Mouse (Mus musculus): ENCODE measurements around the gene Rpl19. TPM values are rescaled to one million over a fixed set of nuclear protein-coding genes. Genes with fewer than 3 reads are reported as not detected.

Gene Rpl19
- polyA plus RNA-seq, 1 experiment: 1,033 TPM

GRCm38 (mm10) chr11:98002627-98003026 is 23.9 kb upstream of the Rpl19 start:
- no peaks in the 10 kb centered on the region for H3K27me3 ChIP-seq (ENCODE audit: control insufficient read depth, insufficient read depth, low read length)
- peak overlapping the region; percentile 99 for H3K27ac ChIP-seq (ENCODE audit: control insufficient read depth, insufficient read depth, low read length)
- peak overlapping the region; percentile 26 for H3K4me3 ChIP-seq (ENCODE audit: control insufficient read depth, insufficient read depth, low read length)
- peak; percentile 94 for DNase-seq
- WGBS: 55% methylated on average over 12 of the region's 12 CpGs
- H3K4me1 ChIP-seq (replicated peaks; ENCODE audit: control insufficient read depth, insufficient read depth, low read length): peaks cover 55% of the 10 kb centered on the region
- H3K36me3 ChIP-seq (ENCODE audit: control insufficient read depth, insufficient read depth, low read length): no peaks in the 10 kb centered on the region
- TF ChIP-seq POLR2A (IDR thresholded peaks at IDR 0.05; ENCODE audit: control insufficient read depth, extremely low read depth, insufficient read depth, low read length, poor library complexity) (no peak; the same call in 1 of the 2 replicates), CTCF (IDR thresholded peaks at IDR 0.05; ENCODE audit: borderline replicate concordance, control insufficient read depth, extremely low read depth, insufficient read depth, low read length, poor library complexity) (peak; percentile 83; the same call in 1 of the 2 replicates)

GRCm38 (mm10) chr11:98003171-98003671 is 23.3 kb upstream of the Rpl19 start:
- Histone ChIP-seq H3K36me3 (ENCODE audit: control insufficient read depth, insufficient read depth, low read length) (no peaks in the 10 kb centered on the region), H3K4me1 (replicated peaks; ENCODE audit: control insufficient read depth, insufficient read depth, low read length) (peaks cover 53% of the 10 kb centered on the region), H3K27me3 (ENCODE audit: control insufficient read depth, insufficient read depth, low read length) (no peaks in the 10 kb centered on the region), H3K27ac (ENCODE audit: control insufficient read depth, insufficient read depth, low read length) (no peak overlapping the region), H3K4me3 (ENCODE audit: control insufficient read depth, insufficient read depth, low read length) (peak overlapping the region; percentile 10)
- WGBS: 86% methylated on average over 17 of the region's 17 CpGs
- TF ChIP-seq POLR2A (IDR thresholded peaks at IDR 0.05; ENCODE audit: control insufficient read depth, extremely low read depth, insufficient read depth, low read length, poor library complexity) (no peak; the same call in 1 of the 2 replicates), CTCF (IDR thresholded peaks at IDR 0.05; ENCODE audit: borderline replicate concordance, control insufficient read depth, extremely low read depth, insufficient read depth, low read length, poor library complexity) (no peak)
- DNase-seq: no peak

- 70% methylated on average over 8 of the region's 8 CpGs for WGBS
- Histone ChIP-seq H3K27ac (ENCODE audit: control insufficient read depth, insufficient read depth, low read length) (no peak overlapping the region), H3K36me3 (ENCODE audit: control insufficient read depth, insufficient read depth, low read length) (no peaks in the 10 kb centered on the region), H3K4me3 (ENCODE audit: control insufficient read depth, insufficient read depth, low read length) (no peak overlapping the region), H3K27me3 (ENCODE audit: control insufficient read depth, insufficient read depth, low read length) (no peaks in the 10 kb centered on the region), H3K4me1 (replicated peaks; ENCODE audit: control insufficient read depth, insufficient read depth, low read length) (peaks cover 48% of the 10 kb centered on the region)
- no peak for DNase-seq
- TF ChIP-seq POLR2A (IDR thresholded peaks at IDR 0.05; ENCODE audit: control insufficient read depth, extremely low read depth, insufficient read depth, low read length, poor library complexity) (no peak), CTCF (IDR thresholded peaks at IDR 0.05; ENCODE audit: borderline replicate concordance, control insufficient read depth, extremely low read depth, insufficient read depth, low read length, poor library complexity) (no peak)
Measured at GRCm38 (mm10) chr11:98004161-98004560, 22.3 kb upstream of the Rpl19 start.

DNA sequence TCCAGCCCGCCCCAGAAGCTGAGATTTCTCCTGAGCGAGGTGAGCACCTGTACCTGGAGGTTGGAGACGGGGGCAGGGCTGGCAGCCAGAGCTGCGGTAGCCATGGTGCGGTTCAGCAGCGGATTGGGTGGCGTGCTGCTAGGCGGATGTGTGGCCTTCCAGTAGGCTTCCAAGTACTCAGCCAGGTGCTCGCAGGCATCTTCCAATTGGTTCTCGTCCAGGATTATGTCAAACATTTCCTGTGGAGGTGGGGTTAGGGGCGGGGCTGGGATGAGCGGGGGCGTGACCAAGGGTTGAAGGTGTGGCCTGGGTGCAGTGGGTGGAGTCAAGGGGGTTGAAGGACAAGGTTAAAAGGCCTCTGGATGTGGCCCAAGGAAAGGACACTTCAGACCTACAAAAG is 21.4 kb upstream of the Rpl19 start:
- TF ChIP-seq CTCF (IDR thresholded peaks at IDR 0.05; ENCODE audit: borderline replicate concordance, control insufficient read depth, extremely low read depth, insufficient read depth, low read length, poor library complexity) (no peak), POLR2A (IDR thresholded peaks at IDR 0.05; ENCODE audit: control insufficient read depth, extremely low read depth, insufficient read depth, low read length, poor library complexity) (no peak)
- H3K4me3 ChIP-seq (ENCODE audit: control insufficient read depth, insufficient read depth, low read length): no peak overlapping the region
- DNase-seq: no peak
- peaks cover 41% of the 10 kb centered on the region for H3K4me1 ChIP-seq (replicated peaks; ENCODE audit: control insufficient read depth, insufficient read depth, low read length)
- no peaks in the 10 kb centered on the region for H3K36me3 ChIP-seq (ENCODE audit: control insufficient read depth, insufficient read depth, low read length)
- WGBS: 91% methylated on average over 13 of the region's 13 CpGs
- H3K27me3 ChIP-seq (ENCODE audit: control insufficient read depth, insufficient read depth, low read length): no peaks in the 10 kb centered on the region
- H3K27ac ChIP-seq (ENCODE audit: control insufficient read depth, insufficient read depth, low read length): no peak overlapping the region

- TF ChIP-seq CTCF (IDR thresholded peaks at IDR 0.05; ENCODE audit: borderline replicate concordance, control insufficient read depth, extremely low read depth, insufficient read depth, low read length, poor library complexity): no peak
- TF ChIP-seq POLR2A (IDR thresholded peaks at IDR 0.05; ENCODE audit: control insufficient read depth, extremely low read depth, insufficient read depth, low read length, poor library complexity): no peak
- peaks cover 37% of the 10 kb centered on the region for H3K4me1 ChIP-seq (replicated peaks; ENCODE audit: control insufficient read depth, insufficient read depth, low read length)
- H3K36me3 ChIP-seq (ENCODE audit: control insufficient read depth, insufficient read depth, low read length): no peaks in the 10 kb centered on the region
- DNase-seq: no peak
- WGBS: 95% methylated on average over 10 of the region's 10 CpGs
- no peak overlapping the region for H3K4me3 ChIP-seq (ENCODE audit: control insufficient read depth, insufficient read depth, low read length)
- H3K27ac ChIP-seq (ENCODE audit: control insufficient read depth, insufficient read depth, low read length): no peak overlapping the region
- H3K27me3 ChIP-seq (ENCODE audit: control insufficient read depth, insufficient read depth, low read length): no peaks in the 10 kb centered on the region
Measured at GRCm38 (mm10) chr11:98005686-98006085, 20.8 kb upstream of the Rpl19 start.

GRCm38 (mm10) chr11:98008087-98008486 is 18.4 kb upstream of the Rpl19 start:
- TF ChIP-seq CTCF (IDR thresholded peaks at IDR 0.05; ENCODE audit: borderline replicate concordance, control insufficient read depth, extremely low read depth, insufficient read depth, low read length, poor library complexity): no peak
- TF ChIP-seq POLR2A (IDR thresholded peaks at IDR 0.05; ENCODE audit: control insufficient read depth, extremely low read depth, insufficient read depth, low read length, poor library complexity): no peak
- no peak overlapping the region for H3K4me3 ChIP-seq (ENCODE audit: control insufficient read depth, insufficient read depth, low read length)
- H3K36me3 ChIP-seq (ENCODE audit: control insufficient read depth, insufficient read depth, low read length): no peaks in the 10 kb centered on the region
- WGBS: 36% methylated on average over 11 of the region's 11 CpGs
- no peak overlapping the region for H3K27ac ChIP-seq (ENCODE audit: control insufficient read depth, insufficient read depth, low read length)
- H3K27me3 ChIP-seq (ENCODE audit: control insufficient read depth, insufficient read depth, low read length): no peaks in the 10 kb centered on the region
- H3K4me1 ChIP-seq (replicated peaks; ENCODE audit: control insufficient read depth, insufficient read depth, low read length): peaks cover 16% of the 10 kb centered on the region
- DNase-seq: no peak

DNA sequence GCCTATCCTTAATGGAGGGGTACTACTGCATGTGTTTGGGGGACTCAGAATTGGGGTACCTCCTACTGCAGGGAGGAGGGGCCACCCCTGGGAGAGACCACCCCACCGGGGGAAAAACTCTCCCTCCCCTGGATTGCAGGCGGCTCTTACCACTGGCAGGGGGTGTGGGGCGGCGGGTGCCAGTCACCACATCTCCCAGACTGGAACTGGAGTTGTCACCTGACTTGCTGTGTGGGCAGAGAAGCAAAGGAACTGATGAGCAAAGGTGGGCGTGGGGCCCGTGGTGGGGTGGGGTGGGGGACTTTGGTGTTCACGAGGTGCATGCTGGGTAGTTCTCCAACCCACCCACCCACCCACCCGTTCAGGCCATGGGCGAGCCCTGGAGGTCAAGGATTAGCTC is 14.8 kb upstream of the Rpl19 start:
- no peak for DNase-seq
- Histone ChIP-seq H3K27me3 (ENCODE audit: control insufficient read depth, insufficient read depth, low read length) (no peaks in the 10 kb centered on the region), H3K4me1 (replicated peaks; ENCODE audit: control insufficient read depth, insufficient read depth, low read length) (peaks cover 8% of the 10 kb centered on the region), H3K36me3 (ENCODE audit: control insufficient read depth, insufficient read depth, low read length) (no peaks in the 10 kb centered on the region), H3K4me3 (ENCODE audit: control insufficient read depth, insufficient read depth, low read length) (no peak overlapping the region), H3K27ac (ENCODE audit: control insufficient read depth, insufficient read depth, low read length) (no peak overlapping the region)
- 87% methylated on average over 9 of the region's 9 CpGs for WGBS
- no peak for TF ChIP-seq POLR2A (IDR thresholded peaks at IDR 0.05; ENCODE audit: control insufficient read depth, extremely low read depth, insufficient read depth, low read length, poor library complexity)
- no peak for TF ChIP-seq CTCF (IDR thresholded peaks at IDR 0.05; ENCODE audit: borderline replicate concordance, control insufficient read depth, extremely low read depth, insufficient read depth, low read length, poor library complexity)

Data from thymus, adult 2 months (tissue).